Mouse (Mus musculus): Measurements from ENCODE around the gene Pip4k2b. TPM values are rescaled to one million over a fixed set of nuclear protein-coding genes. Genes with fewer than 3 reads are reported as not detected.
"Not testable (repeated sequence)": the region's sequence is repeated elsewhere in the genome, so short reads cannot be mapped to it uniquely, and the experiment has no call there.

The Pip4k2b gene
- polyA plus RNA-seq, 1 experiment from 2014 or later = 1.5 TPM

DNA sequence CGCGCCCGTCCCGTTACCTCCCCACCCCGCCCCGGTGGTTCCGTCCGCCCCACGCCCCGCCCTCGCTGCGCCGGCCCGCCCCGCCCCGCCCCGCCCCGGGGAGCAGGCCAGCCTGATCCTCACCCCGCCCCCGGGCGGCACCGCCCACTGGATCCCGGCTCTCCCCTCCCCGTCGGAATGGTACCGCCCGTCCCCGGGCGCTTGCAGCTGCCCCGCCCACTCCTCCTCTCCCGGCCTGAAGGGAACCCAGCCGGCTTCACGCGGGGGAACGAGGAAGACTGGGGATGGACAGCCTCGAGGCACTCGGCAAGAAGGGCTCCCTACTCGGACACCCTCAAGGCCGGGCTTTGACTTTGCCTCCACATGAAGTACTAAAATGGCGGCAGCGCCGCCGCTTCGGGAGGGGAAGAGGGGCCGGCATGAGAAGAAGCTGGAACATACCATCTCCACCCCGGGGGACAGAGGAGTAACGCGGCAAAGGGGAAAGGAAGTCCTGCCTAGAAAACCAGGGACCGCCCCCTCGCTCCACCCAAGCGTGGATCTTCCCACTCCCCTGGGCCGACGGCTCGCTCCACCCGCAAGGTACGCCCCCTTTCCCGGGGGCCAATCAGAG is 320 bp upstream of the Pip4k2b start:
- peaks cover 39% of the 10 kb centered on the region for H3K36me3 ChIP-seq
- WGBS = under 1% methylated on average over 45 of the region's 57 CpGs

DNA sequence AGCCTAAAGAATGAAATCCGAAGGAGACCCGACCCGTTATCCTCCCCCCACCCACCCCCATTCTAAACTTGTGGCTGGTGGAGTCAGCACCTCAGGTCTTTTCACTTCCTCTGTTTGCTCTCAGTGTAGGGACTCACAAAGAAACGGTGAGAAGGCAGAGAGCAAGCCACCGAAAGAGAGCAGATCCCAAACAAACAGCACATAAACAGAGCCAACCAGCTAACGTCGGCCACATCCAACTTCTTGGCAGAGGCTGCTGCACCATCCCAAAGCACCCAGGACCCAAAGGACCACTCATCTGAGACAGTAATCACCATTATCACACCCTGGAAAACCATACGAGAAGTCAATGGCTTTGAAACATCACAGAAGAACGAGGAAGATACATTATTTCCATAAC is 1.1 kb downstream of the Pip4k2b start:
- H3K4me3 ChIP-seq = peak overlapping the region; percentile 90

More for the DNA sequence above, 320 bp upstream of the Pip4k2b start:
- no peaks in the 10 kb centered on the region for H3K27me3 ChIP-seq (ENCODE audit: low read depth, poor library complexity, severe bottlenecking)
- H3K4me3 ChIP-seq = peak overlapping the region; percentile 90
- DNase-seq (ENCODE audit: low spot score) = peak; percentile 99
- no peaks in the 10 kb centered on the region for H3K9me3 ChIP-seq (replicated peaks)
- peaks cover 28% of the 10 kb centered on the region for H3K4me1 ChIP-seq
- peak overlapping the region; percentile 98 for H3K27ac ChIP-seq (replicated peaks)

DNA sequence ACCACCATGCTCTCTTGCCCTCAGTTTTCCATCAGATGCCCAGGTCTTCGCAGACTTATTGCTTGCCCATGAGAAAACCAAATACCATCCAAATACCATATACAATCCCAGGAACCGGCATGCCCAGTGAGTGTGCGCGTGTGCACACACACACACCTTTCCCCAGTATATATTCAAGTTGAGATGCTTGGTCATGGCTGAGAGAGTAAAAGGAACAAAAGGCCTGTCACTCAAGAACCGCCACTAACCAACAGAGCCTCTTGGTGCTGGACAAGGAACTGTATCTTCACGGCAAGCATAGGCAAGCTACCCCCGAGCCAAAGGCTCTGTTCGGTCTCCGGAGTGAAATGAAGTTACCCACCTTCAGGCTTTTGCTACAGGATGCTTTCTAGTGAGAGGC is 1.9 kb downstream of the Pip4k2b start:
- H3K4me3 ChIP-seq = peak overlapping the region; percentile 90
- no peaks in the 10 kb centered on the region for H3K27me3 ChIP-seq (ENCODE audit: low read depth, poor library complexity, severe bottlenecking)
- DNase-seq (ENCODE audit: low spot score) = no peak
- peaks cover 28% of the 10 kb centered on the region for H3K4me1 ChIP-seq
- 85% methylated on average over 9 of the region's 9 CpGs for WGBS
- H3K27ac ChIP-seq (replicated peaks) = 0 out of 2 replicates have a peak overlapping the region, but pooled peaks have one; percentile 13
- peaks cover 19% of the 10 kb centered on the region for H3K36me3 ChIP-seq
- no peaks in the 10 kb centered on the region for H3K9me3 ChIP-seq (replicated peaks)

More for the DNA sequence above, 1.1 kb downstream of the Pip4k2b start:
- Histone ChIP-seq H3K27me3 (ENCODE audit: low read depth, poor library complexity, severe bottlenecking) (no peaks in the 10 kb centered on the region), H3K4me1 (peaks cover 28% of the 10 kb centered on the region), H3K36me3 (peaks cover 27% of the 10 kb centered on the region), H3K9me3 (replicated peaks) (no peaks in the 10 kb centered on the region), H3K27ac (replicated peaks) (peak overlapping the region; percentile 98; the same call in 1 of the 2 replicates)
- no peak for DNase-seq (ENCODE audit: low spot score)
- 55% methylated on average over 9 of the region's 9 CpGs for WGBS

DNA sequence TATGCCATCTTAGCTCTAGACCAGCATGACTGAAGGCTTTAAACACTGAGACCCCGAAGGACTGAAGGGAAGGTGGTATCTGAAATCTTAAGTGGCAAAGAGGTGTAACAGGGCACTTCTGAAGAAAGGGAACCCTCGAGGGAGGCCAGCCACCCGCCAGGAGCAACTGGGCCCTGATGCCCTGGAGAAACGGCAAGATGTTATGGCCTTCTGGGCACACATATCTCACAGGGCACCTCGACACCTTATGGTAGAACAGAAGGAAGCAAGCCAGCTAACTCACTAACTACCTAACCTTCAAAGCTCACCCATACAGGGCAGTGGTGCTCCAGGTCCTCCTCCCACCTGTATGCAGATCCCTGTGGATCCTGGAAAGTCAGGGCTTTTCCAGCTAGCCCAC is 2.3 kb downstream of the Pip4k2b start:
- DNase-seq (ENCODE audit: low spot score) = no peak
- 91% methylated on average over 5 of the region's 5 CpGs for WGBS
- no peaks in the 10 kb centered on the region for H3K9me3 ChIP-seq (replicated peaks)
- H3K27me3 ChIP-seq (ENCODE audit: low read depth, poor library complexity, severe bottlenecking) = no peaks in the 10 kb centered on the region
- H3K4me1 ChIP-seq = peaks cover 28% of the 10 kb centered on the region
- H3K4me3 ChIP-seq = peak overlapping the region; percentile 90
- no peak overlapping the region for H3K27ac ChIP-seq (replicated peaks)
- H3K36me3 ChIP-seq = peaks cover 14% of the 10 kb centered on the region

DNA sequence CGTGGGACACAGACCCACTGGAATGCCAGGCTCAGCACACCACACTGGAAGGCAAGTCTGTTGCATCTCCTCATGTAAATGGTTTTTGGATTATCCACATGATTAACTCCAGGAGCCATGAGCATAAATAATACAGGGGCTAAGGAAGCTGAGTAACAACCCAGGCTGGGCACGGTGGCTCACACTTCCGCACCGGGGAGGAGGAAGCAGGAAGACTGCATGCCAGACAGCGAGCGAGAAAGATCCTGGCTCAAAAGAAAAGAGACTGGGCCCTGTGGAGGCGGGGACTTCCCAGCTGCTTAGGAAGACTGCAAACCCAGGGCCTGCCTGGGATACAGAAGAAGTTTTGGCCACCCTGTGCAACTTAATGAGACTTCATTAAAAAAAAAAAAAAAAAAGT is 4.3 kb downstream of the Pip4k2b start:
- 52% methylated on average over 7 of the region's 7 CpGs for WGBS
- no peaks in the 10 kb centered on the region for H3K9me3 ChIP-seq (replicated peaks)
- H3K4me3 ChIP-seq = no peak overlapping the region
- H3K27ac ChIP-seq (replicated peaks) = no peak overlapping the region
- H3K4me1 ChIP-seq = peaks cover 28% of the 10 kb centered on the region
- no peak for DNase-seq (ENCODE audit: low spot score)
- no peaks in the 10 kb centered on the region for H3K36me3 ChIP-seq
- no peaks in the 10 kb centered on the region for H3K27me3 ChIP-seq (ENCODE audit: low read depth, poor library complexity, severe bottlenecking)

DNA sequence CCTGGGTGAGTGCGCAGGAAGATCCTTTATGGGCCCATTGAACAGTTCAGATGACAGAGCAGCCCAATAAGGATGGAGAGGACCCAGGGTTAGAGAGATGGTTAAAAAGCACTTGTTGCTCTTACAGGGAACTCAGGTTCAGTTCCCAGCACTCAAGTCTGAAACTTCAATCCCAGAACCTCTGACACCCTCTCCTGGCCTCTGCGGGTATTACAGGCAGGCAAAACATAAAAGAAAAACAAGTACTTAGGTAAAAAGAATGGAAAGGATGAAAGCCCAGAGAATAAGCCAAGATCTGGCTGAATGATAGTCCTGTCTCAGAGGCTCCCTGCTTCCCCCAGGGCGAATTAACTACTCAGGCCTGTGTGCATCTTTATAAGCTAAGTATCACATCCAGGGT is 5.3 kb downstream of the Pip4k2b start:
- Histone ChIP-seq H3K36me3 (no peaks in the 10 kb centered on the region), H3K9me3 (replicated peaks) (no peaks in the 10 kb centered on the region), H3K27me3 (ENCODE audit: low read depth, poor library complexity, severe bottlenecking) (no peaks in the 10 kb centered on the region), H3K27ac (replicated peaks) (no peak overlapping the region), H3K4me1 (peaks cover 30% of the 10 kb centered on the region), H3K4me3 (no peak overlapping the region)
- DNase-seq (ENCODE audit: low spot score) = no peak
- 91% methylated on average over 3 of the region's 3 CpGs for WGBS

DNA sequence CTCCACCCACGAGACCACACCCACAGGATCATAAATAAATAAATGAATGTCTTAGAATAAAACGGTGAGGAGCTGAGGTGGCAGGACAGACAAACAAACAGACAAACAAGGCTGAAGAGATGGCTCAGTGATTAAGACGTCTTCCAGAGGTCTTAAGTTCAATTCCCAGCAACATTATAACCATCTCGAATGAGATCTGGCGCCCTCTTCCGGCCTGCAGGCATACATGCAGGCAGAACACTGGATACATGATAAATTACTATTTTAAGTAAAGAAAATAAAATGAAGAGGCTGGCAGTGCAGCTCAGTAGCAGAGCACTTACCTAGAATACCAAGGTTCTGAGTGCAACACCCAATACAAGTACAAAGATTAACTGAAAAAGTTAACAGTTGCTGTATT is 5.8 kb downstream of the Pip4k2b start:
- Histone ChIP-seq H3K27ac (replicated peaks) (no peak overlapping the region), H3K36me3 (no peaks in the 10 kb centered on the region), H3K4me3 (no peak overlapping the region), H3K27me3 (ENCODE audit: low read depth, poor library complexity, severe bottlenecking) (no peaks in the 10 kb centered on the region), H3K4me1 (peaks cover 30% of the 10 kb centered on the region), H3K9me3 (replicated peaks) (no peaks in the 10 kb centered on the region)
- no peak for DNase-seq (ENCODE audit: low spot score)
- WGBS = 71% methylated on average over 6 of the region's 6 CpGs

DNA sequence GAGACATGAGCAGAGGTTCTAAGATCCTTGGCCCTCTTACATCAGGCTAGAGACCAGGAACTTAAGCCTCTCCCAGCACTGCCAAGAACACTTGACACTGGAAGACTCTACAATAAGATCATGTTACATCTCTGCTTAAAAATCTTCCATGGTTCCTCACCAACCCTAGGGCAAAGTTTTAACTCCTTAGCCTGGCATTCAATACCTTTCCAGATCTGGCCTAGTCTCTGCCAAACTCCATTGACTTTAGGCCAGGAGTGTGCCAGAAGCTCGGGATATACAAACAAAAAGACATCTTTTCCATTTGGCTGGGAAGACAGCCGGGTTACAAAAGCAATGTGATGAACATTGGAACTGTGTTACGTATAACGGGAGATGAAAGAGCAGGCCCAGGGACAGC is 6.9 kb downstream of the Pip4k2b start:
- H3K27ac ChIP-seq (replicated peaks) = no peak overlapping the region
- no peak overlapping the region for H3K4me3 ChIP-seq
- H3K4me1 ChIP-seq = peaks cover 21% of the 10 kb centered on the region
- peaks cover under 1% of the 10 kb centered on the region; the same call in 1 of the 2 replicates for H3K36me3 ChIP-seq
- no peak for DNase-seq (ENCODE audit: low spot score)
- H3K27me3 ChIP-seq (ENCODE audit: low read depth, poor library complexity, severe bottlenecking) = no peaks in the 10 kb centered on the region
- no peaks in the 10 kb centered on the region for H3K9me3 ChIP-seq (replicated peaks)
- WGBS = 88% methylated on average over 4 of the region's 4 CpGs

DNA sequence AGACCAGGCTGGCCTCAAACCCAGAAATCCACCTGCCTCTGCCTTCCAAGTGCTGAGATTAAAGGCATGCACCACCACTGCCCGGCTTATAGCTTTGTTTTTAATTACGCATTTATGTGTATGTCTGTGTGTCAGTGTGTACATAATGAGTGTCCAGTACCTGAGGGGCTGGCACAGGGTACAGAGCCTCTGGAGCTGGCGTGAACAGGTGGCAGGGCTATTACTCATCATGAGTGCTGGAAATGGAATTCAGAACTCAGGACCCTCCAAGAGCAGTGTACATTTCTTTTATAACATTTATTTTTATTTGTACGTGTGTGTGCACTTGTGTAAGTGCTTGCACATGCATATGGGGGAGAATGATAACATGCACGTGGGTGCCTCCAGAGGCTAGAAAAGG is 7.9 kb downstream of the Pip4k2b start:
- no peaks in the 10 kb centered on the region for H3K9me3 ChIP-seq (replicated peaks)
- peaks cover 10% of the 10 kb centered on the region for H3K36me3 ChIP-seq
- H3K27ac ChIP-seq (replicated peaks) = no peak overlapping the region
- no peak for DNase-seq (ENCODE audit: low spot score)
- 90% methylated on average over 5 of the region's 5 CpGs for WGBS
- H3K4me3 ChIP-seq = no peak overlapping the region
- no peaks in the 10 kb centered on the region for H3K27me3 ChIP-seq (ENCODE audit: low read depth, poor library complexity, severe bottlenecking)
- peaks cover 15% of the 10 kb centered on the region for H3K4me1 ChIP-seq

DNA sequence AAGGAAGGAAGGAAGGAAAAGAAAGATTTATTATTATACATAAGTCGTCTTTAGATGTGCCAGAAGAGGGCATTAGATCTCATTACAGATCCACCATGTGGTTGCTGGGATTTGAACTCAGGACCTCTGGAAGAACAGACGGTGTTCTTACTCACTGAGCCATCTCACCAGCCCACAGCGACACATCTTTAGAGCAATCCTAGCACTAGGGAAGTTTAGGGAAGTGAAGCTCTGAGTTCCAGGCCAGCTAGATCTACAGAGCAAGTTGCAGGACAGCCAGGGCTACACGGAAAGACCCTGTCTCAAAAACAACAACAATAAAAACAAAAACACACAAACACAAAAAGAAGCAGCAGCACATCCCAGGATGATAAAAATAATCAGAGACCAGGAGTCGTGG is 9.7 kb downstream of the Pip4k2b start:
- H3K27me3 ChIP-seq (ENCODE audit: low read depth, poor library complexity, severe bottlenecking); H3K4me3 ChIP-seq; DNase-seq (ENCODE audit: low spot score); H3K4me1 ChIP-seq; H3K27ac ChIP-seq (replicated peaks); H3K9me3 ChIP-seq (replicated peaks): not testable (repeated sequence)
- H3K36me3 ChIP-seq = peaks cover 28% of the 10 kb centered on the region
- WGBS = 87% methylated on average over 5 of the region's 5 CpGs

DNA sequence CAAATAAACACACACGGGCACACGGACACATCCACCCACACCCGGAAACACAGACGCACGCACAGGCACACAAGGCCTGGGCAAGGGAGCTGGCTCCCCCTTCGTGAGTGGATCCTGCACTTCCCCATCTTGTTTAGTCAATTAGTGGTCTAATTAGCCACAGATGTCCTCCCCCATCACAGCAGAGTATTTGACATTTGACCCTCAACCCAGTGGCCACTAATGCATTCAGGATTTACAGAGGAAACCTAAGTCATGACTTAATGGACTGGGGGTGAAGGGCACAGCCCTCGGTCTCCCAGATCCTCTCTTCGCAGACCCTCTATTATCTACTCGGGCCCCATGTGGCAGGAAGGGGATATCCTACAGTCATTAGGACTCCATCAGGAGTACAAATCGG is 10.8 kb downstream of the Pip4k2b start:
- H3K36me3 ChIP-seq = peaks cover 39% of the 10 kb centered on the region
- H3K27ac ChIP-seq (replicated peaks) = 0 out of 2 replicates have a peak overlapping the region, but pooled peaks have one; percentile 19

DNA sequence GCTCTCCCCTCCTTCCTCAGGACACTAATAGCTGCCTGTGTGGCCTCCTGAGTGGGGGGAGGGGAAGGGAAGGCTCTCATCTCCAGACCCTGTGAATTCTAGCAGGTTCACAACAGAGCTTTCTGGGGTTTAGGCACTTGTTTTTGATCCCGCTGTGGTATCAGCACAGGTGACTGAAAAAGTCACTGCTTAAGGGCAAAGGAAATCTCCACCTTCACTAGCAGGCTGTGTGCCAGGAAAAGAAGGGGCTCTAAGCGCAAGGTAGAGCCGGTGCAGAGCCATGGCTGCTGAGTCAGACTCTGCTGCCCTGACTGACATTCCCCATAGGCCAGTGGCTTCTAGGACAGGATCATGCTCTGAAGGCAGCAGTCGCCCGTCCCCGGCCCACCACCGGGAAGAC is 15.8 kb downstream of the Pip4k2b start:
- Histone ChIP-seq H3K36me3 (peaks cover 88% of the 10 kb centered on the region), H3K27ac (replicated peaks) (no peak overlapping the region), H3K4me1 (peaks cover 9% of the 10 kb centered on the region), H3K4me3 (no peak overlapping the region), H3K9me3 (replicated peaks) (no peaks in the 10 kb centered on the region), H3K27me3 (ENCODE audit: low read depth, poor library complexity, severe bottlenecking) (no peaks in the 10 kb centered on the region)
- DNase-seq (ENCODE audit: low spot score) = no peak
- WGBS = 93% methylated on average over 7 of the region's 7 CpGs

More for the DNA sequence above, 10.8 kb downstream of the Pip4k2b start:
- Histone ChIP-seq H3K9me3 (replicated peaks) (no peaks in the 10 kb centered on the region), H3K4me1 (peaks cover 15% of the 10 kb centered on the region), H3K4me3 (no peak overlapping the region), H3K27me3 (ENCODE audit: low read depth, poor library complexity, severe bottlenecking) (no peaks in the 10 kb centered on the region)
- 56% methylated on average over 10 of the region's 10 CpGs for WGBS
- DNase-seq (ENCODE audit: low spot score) = no peak

DNA sequence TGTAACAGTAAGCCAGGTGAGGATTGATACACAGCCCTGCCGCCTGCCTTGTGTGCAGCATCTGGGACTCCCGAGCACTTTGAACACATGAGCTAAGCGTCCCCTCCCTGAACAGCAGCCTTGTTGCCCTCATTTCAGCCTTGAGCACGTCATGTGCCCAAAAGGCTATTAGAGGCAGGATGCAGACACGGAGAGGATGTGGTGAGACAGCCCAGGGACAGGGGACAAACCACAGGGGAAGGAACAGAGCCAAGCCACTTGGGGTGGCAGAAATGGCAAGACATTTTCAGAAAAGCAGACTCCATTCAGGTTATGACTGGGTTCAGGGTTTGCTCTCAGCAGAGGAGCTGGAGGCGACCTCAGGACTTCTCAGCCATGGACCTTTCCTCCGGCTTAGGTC is 16.2 kb downstream of the Pip4k2b start:
- no peak for DNase-seq (ENCODE audit: low spot score)
- Histone ChIP-seq H3K9me3 (replicated peaks) (no peaks in the 10 kb centered on the region), H3K36me3 (peaks cover 92% of the 10 kb centered on the region), H3K4me3 (no peak overlapping the region), H3K4me1 (0 out of 2 replicates have a peak, but pooled peaks cover 7% of the 10 kb centered on the region), H3K27ac (replicated peaks) (no peak overlapping the region), H3K27me3 (ENCODE audit: low read depth, poor library complexity, severe bottlenecking) (no peaks in the 10 kb centered on the region)
- WGBS = 83% methylated on average over 7 of the region's 7 CpGs

All from midbrain, embryonic 10.5 days (tissue).